Mouse (Mus musculus) spleen, adult 18-20 months (tissue): ENCODE measurements around the gene Ints3.
"Not testable (repeated sequence)": the region's sequence is repeated elsewhere in the genome, so short reads cannot be mapped to it uniquely, and the experiment has no call there.

Source experiments
- DNase-seq, 2 experiments: peaks; one replicate each; pipeline ENCODE4 v3.0.0; 2022; ENCODE audit warnings: mixed read lengths in 2 of 2

Ints3 gene

DNA sequence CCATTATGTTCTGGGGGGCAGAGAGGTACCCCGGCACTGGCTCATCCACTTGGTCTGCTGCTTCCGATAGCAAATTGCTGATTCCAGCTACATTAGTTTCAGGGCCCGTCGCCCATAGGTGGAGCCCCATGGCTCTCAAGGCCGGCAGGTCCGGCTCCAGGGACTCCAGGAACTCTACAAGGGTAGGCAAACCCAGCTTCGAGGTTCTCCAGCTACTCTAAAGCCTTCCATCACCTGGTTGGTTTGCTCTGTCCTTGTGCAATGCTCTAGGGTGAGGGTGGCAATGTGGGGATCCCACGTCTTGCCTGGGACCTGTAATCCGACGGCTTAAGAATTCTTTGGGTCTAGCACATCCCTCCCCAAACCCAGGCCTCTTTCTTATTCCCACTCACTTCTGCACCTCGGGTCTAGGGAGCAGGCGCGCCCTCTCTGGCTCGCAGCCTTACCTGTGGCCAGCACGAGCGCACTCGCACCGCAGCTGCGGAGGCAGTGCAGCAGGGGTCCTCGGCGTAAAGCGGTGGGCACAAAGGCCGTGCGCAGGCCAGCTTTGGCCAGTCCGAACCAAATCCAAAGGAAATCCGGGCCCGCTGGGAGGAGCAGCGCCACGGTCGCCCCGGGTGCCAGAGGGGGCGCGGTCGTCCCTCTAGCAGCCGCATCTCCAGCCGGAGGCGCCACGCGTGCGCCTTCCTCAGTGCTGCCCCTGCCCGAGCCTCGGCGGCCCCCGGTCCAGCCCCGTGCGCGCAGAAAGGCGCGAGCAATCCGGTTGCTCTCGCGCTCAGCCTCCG lies 44.5 kb downstream of the Ints3 start:
- no peak for DNase-seq

DNA sequence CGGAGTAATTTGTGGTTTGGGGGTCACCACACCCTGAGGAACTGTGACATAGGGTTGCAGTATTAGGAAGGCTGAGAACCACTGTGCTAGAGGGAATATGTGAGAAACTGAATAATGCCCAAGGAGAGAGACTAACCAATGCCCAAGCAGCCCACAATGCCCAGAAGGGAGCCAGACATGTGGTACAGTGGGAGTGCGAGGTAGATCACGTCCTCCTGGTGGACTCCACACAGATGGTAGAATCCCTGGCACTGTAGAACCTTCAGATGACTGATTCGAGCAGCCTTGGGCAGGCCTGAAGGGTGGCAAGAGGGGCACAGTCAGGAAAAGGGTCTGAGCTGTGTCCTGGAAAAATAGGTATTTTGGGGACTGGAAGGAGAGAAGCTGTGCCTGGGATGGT lies 45.2 kb downstream of the Ints3 start:
- DNase-seq: no peak

DNA sequence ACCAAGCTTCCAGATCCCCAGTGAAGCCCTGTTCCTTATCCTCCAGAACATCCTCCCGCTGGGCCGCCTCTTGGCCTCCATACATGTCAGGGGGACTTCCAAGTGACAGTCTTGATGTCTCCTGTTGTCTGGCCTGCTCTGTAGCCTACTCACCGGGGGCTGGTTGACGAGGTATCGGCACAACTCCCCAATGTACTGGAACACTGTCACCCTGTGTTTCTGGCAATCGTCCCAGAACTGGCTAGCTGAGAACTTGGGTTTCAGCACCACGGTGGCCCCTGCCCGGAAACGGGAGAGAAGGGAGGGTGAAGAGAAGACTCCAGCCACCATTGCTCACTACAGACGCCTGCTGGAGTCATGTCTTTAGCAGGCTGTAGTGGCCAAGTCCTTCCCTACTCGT lies 45.9 kb downstream of the Ints3 start:
- DNase-seq: no peak

DNA sequence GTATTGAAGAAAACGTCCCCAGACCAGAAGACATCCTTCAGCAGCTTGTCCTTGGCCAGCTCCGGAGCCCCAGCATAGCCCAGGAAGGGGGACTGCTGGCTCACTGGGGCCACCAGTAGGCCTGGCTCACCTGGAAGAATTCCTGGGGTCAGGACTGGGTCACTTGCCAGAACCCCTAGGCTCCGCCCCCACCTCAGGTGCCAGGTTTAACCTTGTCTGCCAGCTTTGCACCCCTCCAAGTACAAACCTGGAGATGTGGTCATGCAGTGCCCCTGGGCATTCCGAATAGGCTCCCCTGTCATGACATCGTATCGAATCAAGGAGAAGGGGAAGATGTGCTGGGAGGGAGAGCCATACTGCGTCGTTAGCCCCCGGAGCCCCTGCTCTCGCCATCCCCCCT lies 46.6 kb downstream of the Ints3 start:
- no peak for DNase-seq

DNA sequence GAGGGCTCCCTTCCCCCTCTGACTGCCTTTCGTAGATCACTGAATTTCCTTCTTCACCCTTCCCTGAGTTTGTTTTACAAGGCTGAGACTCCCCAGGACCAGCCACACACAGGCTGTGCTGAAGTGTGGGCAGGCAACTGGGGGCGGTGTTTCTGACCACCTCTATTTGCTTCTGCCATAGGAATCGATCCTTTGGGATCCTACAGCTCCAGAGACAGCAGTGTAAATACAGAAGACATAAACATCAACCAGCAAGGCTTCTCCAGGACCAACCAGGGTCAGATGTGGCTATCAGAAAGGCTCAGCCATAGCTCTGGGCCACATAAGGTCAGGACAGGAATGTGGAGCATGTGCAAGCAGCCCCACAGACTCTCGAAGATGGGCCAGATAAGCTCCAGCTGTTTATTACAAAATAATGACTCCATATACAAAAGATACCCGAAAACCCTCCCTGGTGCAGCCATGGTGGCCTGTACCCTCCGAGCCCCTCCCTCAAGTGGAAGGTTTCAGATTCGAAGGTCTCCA lies 48.5 kb downstream of the Ints3 start:
- DNase-seq: no peak

DNA sequence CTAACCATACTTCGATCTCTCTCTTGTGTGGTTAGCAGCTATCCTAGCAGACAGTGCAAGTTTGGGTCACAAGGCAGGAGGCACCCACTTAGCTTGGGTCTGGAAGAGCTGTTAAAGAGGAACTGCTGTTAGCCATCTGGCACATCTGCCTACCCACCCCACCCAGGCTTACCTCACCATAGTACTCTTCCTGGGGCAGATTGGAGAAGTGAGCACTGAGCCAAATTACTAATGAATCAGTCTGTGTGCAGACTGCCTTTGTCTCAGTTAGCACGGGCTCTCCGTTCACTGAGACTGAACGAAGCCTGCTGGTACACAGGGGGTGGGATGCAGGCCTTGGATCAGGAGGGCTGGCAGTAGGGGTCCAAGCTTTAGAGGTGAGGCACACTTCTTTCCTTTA lies 49.7 kb downstream of the Ints3 start:
- DNase-seq: peak; percentile 22 to 33

DNA sequence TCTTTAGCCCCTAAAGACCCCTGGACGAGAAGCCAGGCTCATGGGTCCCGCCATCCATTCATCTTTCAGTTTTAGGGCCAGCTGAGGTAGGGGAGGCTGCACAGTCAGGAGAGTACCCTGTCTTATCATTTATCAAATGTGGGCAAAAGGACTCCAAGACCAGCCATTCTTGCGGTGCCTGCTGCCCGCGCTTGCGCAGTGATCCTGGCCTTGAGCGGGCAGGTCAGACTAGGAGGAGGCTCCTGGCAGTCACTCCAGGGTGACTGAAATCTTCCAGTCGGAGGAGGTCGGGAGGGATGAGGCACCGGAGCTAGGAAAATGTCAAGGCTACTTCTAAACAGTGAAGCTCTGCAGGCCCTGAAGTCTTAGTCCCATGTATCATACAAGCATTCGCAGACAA lies 51.7 kb downstream of the Ints3 start:
- no peak for DNase-seq

DNA sequence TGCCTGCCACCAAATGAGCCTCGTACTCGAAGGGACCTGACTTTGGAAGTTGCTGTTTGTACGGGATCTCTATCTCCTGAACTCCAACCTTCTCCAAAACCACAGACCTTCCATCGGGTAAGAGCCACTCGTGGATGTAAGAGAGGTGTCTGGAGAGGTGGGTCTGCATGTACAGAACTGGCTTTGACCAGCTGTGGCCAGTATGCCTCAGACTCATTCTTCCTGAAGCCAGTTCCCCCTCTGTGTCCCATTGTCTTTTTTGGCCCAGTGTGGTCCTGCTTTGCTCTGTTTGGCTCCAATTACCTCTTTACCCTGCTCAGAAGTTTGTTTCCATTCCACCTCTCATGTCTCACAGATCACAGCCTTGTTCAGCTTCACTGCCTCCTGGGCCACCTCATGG lies 54.9 kb downstream of the Ints3 start:
- no peak for DNase-seq

DNA sequence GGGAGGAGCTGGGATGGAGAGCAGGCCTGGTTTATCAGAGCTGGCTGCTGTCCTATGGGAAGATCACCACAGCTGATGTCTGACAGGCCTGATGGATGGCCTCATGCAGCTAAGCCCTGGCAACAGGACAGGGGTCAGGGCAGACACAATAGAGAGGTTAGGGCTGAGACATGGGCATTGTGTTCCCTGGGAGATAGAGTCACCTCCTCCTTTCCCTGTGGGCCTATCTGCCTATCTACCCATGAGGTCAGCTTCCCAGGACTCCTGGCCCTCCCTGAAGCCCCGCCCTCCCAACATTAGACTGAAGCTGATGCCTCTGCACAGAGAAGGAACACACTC lies 57.2 kb downstream of the Ints3 start:
- no peak for DNase-seq

DNA sequence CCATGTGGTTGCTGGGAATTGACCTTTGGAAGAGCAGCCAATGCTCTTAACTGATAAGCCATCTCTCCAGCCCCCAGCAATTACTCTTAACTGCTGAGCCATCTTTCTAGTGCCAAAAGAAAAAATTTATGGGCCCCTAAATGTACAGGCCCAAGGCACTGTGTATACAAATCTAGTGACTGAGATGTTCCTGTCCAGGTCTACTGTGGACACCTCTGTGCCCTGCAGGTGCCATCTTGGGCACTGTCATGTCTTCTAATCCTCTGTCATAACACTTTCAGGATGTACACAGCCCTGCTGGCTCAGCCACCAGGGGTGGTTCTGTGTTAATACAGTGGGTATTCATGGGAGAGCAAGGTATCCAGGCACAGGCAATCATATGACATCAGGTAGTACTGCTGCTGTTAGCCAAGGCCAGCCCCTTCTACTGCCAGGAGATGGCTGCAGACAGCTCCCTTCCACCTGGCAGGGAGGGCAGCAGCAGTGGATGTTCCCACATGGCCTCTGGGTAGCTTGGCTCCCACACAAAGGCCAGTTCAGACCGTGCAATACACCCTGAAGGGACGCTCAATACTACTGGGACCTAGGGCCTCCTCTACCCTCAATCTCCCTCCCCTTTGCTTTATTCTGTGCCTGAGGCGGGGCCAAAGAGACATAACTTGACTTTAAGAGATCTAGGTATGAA lies 57.7 kb downstream of the Ints3 start:
- no peak for DNase-seq

DNA sequence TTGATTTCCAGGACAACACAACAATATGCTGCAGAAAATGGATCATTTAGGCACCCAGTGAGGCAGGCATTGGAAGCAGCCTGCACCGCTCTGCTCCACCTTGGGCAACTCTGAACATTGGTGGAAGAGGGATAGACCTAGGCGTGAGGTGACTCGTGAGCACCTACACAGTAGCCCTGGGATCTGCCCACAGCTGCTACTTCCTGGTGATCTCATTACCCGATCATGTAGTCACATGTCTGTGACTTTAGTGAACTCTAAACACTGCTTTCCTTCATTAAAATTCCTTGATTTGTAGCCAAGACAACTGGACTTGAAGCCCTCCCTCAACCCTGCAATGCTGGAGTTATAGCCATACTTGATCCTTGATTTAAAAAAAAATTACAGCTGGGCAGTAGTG lies 59.1 kb downstream of the Ints3 start:
- no peak for DNase-seq

DNA sequence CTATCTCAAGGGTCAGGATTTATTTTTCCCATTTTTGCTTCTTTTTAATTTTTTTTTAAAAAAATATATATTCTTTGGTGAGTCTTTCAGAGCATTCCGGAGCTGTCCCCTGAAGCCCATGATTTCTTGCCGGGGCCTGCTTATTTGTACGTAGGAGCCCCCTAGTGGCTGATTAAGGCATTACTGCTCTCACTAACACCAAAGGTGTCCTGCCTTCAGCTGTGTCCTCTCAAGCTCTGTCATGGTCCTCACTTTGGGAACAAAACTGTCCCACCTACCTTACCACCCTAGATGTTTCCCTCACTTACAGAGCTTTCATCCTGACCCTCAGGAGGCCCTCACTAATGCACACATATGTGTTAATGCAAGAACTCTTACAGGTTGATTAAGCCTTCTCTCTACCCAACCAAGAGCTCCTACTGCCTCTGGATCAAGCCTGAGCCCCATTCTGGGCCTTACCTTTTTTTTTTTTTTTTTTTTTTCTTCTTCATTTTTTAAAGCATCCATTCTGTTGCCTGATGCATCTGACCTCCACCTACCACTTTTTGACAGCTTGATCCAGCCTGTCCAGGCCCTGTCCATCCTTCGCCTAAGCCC lies 59.9 kb downstream of the Ints3 start:
- DNase-seq: peak in 1 of 2 experiments; percentile 80

DNA sequence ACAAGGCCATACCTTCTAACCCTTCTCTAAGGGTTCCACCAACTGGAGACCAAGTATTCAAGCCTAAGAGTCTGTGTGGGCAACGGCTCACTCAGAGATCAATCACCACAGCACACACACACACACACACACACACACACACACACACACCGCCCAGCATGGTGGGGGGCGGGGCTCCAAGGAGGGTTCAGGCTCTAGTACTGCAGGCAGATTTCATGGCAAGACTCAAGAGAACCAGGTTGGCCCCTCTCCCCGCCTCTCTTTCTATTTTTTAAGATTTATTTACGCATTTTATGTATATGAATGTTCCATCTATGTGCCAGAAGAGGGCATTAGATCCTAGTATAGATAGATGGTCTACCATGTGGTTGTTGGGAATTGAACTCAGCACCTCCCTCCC lies 60.6 kb downstream of the Ints3 start:
- DNase-seq: no peak

DNA sequence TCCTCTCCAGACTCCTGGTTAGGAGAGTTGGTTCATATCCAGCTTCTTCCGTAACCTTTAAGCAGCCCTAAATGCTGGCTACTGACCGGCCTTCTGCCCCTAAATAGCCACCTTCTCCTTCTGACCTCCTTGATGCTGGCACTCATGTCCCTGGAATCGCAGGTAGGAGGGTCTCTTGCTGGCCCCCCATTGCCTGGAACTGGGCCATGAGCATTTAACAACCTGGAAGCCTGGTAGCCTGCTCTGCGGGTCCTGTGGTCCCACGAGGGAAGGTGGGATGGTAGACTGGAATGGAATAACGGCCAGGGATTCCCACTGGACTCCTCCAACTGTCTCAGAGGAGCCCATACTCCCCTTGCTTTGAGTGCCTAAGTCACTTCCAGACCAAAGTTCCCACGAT lies 61.6 kb downstream of the Ints3 start:
- no peak for DNase-seq

DNA sequence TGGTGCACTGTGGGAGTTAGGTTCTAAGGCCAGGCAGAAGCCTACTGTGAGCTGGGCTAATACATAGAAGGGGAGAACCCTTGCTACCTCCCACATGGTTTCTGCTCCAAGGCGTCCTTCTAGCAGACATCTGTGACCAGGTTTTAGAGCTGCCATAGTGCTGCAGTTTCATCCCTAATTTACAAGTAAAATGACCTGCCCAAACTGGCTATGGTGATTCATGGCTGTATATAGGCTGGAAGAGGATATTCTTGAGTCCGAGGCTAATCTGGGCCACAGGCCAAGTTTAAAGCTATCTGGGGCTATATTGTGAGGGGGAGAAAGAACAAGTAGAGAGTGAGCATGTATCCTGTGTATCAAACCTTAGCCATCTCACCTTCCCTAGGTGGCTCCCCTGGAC lies 64.4 kb downstream of the Ints3 start:
- no peak for DNase-seq

DNA sequence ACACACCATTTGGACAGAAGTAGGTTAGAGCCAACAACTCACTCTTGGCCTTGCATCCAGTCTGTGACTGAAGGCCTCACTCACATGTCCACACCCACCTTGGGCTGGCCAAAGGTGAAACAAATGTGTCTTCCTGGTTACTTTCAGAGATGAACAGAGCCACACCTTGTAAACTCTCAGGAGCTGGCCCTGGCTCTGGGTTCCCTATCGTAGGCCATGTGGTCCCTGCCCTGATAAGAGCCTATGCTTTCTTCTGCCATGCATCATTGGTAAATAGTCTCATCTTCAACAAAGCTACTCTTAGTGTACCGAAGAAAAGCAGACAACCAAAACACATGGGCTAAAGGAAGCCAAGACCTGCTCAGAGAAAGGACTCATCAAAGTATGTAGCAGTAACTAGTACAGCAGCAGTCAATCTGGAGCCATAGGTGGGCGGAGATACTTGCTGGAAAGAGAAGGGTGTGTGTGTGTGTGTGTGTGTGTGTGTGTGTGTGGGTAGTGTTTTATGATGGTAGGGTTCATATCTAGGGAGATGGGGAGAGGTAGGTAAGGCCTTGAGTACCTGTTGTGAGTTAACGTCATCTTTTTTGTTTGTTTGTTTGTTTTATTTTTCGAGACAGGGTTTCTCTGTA lies 66.3 kb downstream of the Ints3 start:
- DNase-seq: no peak

DNA sequence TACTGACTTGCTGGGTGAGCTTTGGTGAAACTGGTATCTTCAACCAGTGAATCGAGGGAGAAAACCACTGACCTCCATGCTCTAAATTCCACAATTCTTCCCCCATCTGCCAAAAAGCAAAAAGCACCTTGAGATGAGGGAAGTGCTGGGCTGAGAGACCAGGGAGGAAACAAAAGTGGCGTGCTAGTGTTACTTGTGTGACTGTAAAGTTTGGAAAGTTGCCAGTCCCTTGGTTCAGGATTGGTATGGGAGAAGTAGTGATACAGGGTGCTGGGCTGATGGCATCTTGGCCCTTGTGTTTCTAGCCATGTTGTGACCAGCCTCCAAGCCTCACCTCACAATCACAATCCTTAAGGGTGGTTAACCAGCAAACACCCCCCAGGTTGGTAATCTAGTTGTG lies 71.1 kb downstream of the Ints3 start:
- DNase-seq: no peak

DNA sequence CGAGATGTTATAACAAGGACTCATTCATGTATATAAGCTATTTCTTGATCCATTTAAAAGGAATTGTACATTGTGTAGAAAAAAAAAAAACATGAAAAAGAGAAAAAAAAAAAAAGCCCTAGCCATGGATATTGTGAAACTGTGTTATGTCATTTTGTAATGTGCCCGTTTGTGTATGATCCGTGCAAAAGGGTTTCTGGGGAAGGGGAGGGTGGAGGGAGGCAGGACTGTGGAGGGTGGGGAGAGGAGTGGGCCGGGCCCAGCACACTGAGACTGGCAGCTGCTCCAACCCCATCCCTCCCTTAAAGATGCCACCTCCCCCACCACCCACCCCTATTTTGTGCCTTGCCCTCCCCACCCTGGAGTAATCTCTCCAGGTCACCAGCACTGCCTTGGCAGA lies 71.9 kb downstream of the Ints3 start:
- DNase-seq: no peak

DNA sequence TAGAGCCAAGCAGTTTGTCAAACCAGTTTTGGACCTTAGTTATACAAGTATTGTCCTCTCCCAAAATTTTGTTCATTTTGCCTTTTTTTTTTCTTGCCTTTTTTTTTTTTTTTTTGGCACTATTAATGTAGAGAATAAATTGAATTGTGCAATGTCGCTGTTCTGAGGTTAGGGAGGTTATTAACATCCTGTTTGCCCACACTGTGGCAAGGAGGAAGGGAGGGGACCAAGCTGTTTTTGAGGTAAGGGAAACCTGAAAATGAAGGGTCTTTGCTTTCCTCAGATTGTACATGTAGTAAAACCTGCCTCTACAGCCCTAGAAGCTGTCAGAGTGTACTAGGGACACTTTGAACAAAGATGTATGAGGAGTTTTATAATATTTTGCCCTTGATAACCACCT lies 74.2 kb downstream of the Ints3 start:
- no peak for DNase-seq

DNA sequence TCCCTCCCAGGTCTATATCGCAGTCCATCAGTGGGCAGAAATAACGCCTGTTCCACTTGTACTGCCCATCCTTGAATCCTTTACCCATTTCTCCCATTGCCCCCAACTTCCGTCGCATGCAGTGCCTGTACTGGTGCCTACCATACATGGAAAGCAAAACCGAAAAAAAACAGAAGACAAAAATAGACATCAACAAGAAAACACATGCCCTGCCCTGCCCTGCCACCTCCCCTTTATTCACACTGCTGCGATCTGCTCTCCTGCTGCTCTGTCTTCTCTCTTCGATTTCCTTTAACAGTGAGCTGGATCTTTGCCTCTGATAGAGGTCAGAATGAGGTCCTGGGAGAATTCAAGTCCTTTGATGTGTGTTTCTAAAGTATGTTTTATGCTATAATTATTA lies 75.5 kb downstream of the Ints3 start:
- no peak for DNase-seq

DNA sequence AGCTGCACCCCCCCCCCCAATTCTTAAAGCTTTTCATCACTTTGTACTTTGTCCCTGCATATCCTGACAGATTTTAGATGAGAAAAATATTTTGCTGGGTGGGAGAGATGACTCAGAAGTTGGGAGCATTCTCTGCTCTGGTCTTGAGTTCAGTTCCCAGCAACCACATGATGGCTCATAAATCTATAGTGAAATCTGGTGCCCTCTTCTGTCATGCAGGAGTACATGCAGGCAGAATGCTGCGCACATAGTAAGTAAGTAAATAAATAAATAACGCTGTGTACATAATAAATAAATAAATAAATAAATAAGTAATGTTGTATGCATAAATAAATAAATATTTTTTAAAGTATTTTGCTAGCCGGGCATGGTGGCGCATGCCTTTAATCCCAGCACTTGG lies 85.6 kb downstream of the Ints3 start:
- DNase-seq: no peak

DNA sequence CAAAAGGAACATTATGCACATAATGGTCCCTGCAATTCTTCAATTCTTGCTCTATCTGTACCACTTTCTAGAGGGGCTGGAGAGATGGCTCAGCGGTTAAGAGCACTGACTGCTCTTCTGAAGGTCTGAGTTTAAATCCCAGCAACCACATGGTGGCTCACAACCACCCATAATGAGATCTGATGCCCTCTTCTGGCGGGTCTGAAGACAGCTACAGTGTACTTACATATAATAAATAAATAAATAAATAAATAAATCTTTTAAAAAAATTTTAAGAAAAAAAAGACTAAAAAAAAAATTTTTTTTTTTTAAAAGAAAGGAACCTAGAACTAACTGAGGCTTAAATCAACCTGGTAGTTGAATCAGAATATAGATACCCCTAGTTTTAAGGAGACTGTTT lies 90.6 kb downstream of the Ints3 start:
- not testable (repeated sequence) for DNase-seq
